Comparison of ENCODE assay signal across 18 mouse cellular contexts in the genomic region with DNA sequence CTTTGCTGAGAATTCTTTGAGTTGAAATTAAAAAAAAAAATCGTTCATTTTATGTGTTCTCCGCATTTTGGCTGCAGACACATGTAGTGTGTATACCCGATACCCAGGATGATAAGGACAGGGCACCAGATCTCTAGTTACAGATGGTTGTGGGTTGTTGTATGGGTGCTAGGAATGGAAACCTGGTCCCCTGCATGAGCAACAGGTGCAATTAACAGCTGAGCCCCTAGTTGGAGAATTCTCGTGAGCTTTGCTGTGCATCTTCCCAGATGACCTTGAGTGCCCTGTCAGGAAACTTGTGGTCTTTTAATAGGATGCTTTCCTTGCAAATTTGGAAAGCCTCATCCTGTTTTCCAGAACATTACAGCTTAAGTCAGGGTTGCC.
"Had no signal": no experiment of that assay in that cellular context is flagged by ENCODE, and none has a peak within 500 bp of the region (broad histone marks: within the 10 kb centered on the region; RNA-seq: fewer than 3 reads in every experiment).

No protein-coding gene starts in this region.

- H3K27ac ChIP-seq: liver, embryonic 14.5 days; midbrain, embryonic 10.5 days; midbrain, embryonic 12.5 days; midbrain, embryonic 15.5 days; neural tube, embryonic 13.5 days; neural tube, embryonic 15.5 days had no signal

- DNase-seq: lung, adult 18-20 months; lung, embryonic 14.5 days; lung, postnatal 10 days; lung, postnatal 4 days; retina, postnatal 1 day; right cerebral cortex, adult 18-20 months; right cerebral cortex, postnatal 25 days; right cerebral cortex, postnatal 4 days; spleen, adult 18-20 months; thymus, adult 18-20 months; thymus, postnatal 14 days; thymus, postnatal 36 days had no signal

- ATAC-seq: midbrain, embryonic 15.5 days had no signal

- H3K4me3 ChIP-seq: midbrain, embryonic 10.5 days; midbrain, embryonic 12.5 days; midbrain, embryonic 15.5 days; neural tube, embryonic 13.5 days; neural tube, embryonic 15.5 days had no signal

- H3K9me3 ChIP-seq: midbrain, embryonic 15.5 days; neural tube, embryonic 15.5 days had no signal

- H3K4me2 ChIP-seq: lung, embryonic 14.5 days; midbrain, embryonic 12.5 days; midbrain, embryonic 15.5 days; neural tube, embryonic 13.5 days; neural tube, embryonic 15.5 days had no signal

- H3K4me1 ChIP-seq: midbrain, embryonic 15.5 days had no signal

- H3K27me3 ChIP-seq: midbrain, embryonic 12.5 days; midbrain, embryonic 15.5 days; neural tube, embryonic 13.5 days; neural tube, embryonic 15.5 days had no signal

- H3K9ac ChIP-seq: liver, embryonic 14.5 days; lung, embryonic 14.5 days; midbrain, embryonic 12.5 days; midbrain, embryonic 15.5 days; neural tube, embryonic 13.5 days; neural tube, embryonic 15.5 days had no signal

- H3K36me3 ChIP-seq: midbrain, embryonic 12.5 days; midbrain, embryonic 15.5 days; neural tube, embryonic 13.5 days; neural tube, embryonic 15.5 days had no signal
